Mouse (Mus musculus): ENCODE measurements around the gene Nrarp.

DNA sequence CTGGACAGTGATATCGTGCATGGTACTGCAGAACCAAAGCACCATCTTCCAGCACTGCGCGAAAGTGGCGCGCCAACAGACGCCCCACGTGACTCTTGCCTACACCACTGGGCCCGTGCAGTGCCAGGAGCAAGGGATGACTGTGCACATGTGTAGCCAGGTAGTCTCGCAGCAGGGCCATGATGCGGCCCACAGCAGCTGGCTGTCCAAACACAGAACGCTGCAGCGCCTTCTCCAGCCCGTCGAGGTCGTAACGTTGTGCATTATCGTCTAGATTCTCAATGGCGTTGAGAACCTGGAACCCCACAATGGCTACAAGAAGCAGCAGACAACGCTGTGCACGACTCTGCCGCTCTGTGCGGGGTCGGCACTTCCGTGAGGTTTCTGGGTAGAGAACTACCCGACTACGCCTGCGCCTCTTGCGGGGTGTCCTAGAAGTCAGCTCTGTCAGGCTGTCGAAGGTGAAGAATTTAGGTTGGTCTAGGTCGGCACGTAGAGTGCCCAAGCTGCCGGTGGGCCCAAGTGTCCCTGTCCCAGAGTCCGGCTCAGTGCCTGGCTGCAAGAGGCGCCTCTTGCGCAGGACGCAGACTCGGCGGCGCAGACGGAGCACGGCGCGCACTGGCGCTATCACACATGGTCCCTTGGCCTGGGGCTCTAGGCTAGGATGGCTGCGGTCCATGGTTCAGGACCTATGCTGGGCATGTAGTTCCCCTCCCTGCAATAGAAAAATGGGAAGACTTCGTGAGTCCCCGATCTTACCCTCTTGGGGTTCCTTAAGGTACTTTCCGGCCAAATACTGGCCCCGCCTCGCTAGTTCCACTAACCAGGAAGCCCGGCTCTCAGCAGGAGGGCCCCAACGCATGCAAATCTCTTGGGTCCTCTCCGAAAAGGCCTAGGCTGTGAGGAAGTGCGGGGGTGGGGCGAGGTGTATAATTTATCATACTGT lies 14.9 kb downstream of the Nrarp start:
- TF ChIP-seq POLR2A (IDR thresholded peaks at IDR 0.05; ENCODE audit: low read depth, low read length) (no peak), CTCF (IDR thresholded peaks at IDR 0.05; ENCODE audit: extremely low read depth, insufficient read length, insufficient replicate concordance, low read depth, low read length) (no peak)

Measured in small intestine, adult 2 months (tissue).